Mouse (Mus musculus) lung, postnatal 4 days (tissue): ENCODE measurements around the gene Bms1.

ENCODE experiments used
- DNase-seq, 2 experiments: peaks; one replicate each; pipeline ENCODE4 v3.0.0; 2021

Bms1 gene

GRCm38 (mm10) chr6:118365781-118366180 is 53.5 kb downstream of the Bms1 start:
- no peak for DNase-seq

- no peak for DNase-seq
Observed at GRCm38 (mm10) chr6:118350342-118350741, 68.9 kb downstream of the Bms1 start.

GRCm38 (mm10) chr6:118348186-118348585 is 71.1 kb downstream of the Bms1 start:
- DNase-seq = no peak

GRCm38 (mm10) chr6:118347291-118347690 is 72.0 kb downstream of the Bms1 start:
- DNase-seq = no peak

- no peak for DNase-seq
Observed at GRCm38 (mm10) chr6:118341861-118342485, 77.3 kb downstream of the Bms1 start.

GRCm38 (mm10) chr6:118337660-118338059 is 81.6 kb downstream of the Bms1 start:
- DNase-seq = no peak

GRCm38 (mm10) chr6:118336541-118337480 is 82.5 kb downstream of the Bms1 start:
- DNase-seq = no peak

GRCm38 (mm10) chr6:118335934-118336450 is 83.3 kb downstream of the Bms1 start:
- no peak for DNase-seq

- DNase-seq = no peak
Observed at GRCm38 (mm10) chr6:118333861-118334260, 85.4 kb downstream of the Bms1 start.
